Mouse (Mus musculus): ENCODE results near the gene Pdk2. TPM values are rescaled to one million over a fixed set of nuclear protein-coding genes. Genes with fewer than 3 reads are reported as not detected.

Pdk2 gene
- polyA plus RNA-seq, 1 experiment from 2014 or later, result 26.2 TPM

DNA sequence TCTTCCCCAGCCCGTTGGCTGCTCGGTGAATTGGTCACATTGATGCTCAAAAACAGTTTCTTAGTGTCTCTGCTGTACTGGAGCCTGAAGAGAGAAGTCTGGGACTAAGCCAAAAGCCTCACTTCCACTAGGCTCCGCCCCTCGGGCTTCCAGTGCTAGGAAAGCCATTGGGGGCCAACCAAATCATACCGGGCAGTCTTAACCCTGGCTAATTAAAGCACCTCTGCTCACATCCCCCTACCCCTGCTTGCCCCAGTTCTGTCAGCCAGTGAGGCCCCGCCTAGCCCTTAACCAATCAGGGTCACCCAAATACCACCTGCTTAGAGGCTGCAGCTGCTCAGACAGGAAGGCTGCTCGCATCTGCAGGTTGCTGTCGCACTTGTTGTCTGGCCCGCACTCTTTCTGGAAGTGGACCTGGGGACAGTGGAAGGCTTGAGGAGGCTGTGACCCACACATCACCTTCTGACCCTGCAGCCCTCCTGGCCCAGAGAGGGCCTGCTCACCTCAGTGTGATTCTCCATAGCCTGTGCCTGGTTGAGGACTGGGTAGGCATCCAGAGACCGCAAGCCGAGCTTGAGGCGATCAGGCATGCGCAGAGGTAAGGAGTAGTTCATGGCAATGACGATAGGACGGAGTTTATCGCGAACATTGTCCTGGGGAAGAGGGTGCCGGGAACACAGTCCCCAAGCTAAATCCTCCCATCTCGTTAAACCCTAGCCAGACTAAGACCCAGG is 15.8 kb upstream of the Pdk2 start:
- no peak overlapping the region for H3K4me2 ChIP-seq
- peaks cover 37% of the 10 kb centered on the region for H3K36me3 ChIP-seq
- H3K4me3 ChIP-seq, result no peak overlapping the region
- ATAC-seq (ENCODE audit: low read depth), result peak; percentile 32; the same call in 1 of the 2 replicates
- H3K9me3 ChIP-seq, result no peaks in the 10 kb centered on the region
- H3K9ac ChIP-seq, result no peak overlapping the region
- no peak overlapping the region for H3K27ac ChIP-seq (replicated peaks)
- H3K27me3 ChIP-seq, result peaks cover 26% of the 10 kb centered on the region
- H3K4me1 ChIP-seq (replicated peaks), result peaks cover 5% of the 10 kb centered on the region; the same call in 1 of the 2 replicates
- WGBS, result 23% methylated on average over 19 of the region's 19 CpGs

DNA sequence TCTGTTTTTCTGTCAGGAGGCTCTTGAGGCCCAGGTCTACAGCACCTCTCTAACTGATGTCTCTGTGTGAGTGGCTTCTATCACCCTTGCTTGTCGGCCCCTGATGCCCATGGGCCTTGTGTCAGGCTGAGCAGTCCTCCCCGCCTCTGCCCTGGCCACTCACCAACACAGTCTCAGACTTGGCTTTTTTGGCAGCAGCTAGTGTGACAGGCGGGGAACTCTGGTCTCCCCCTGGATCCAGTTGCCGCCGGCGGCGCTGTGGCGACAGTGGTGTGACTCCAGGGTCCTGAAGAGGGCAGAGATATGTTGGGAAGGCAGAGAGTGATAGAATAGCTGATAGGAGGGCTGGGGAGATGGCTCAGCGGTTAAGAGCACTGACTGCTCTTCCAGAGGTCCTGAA is 11.9 kb upstream of the Pdk2 start:
- Histone ChIP-seq H3K36me3 (peaks cover 39% of the 10 kb centered on the region), H3K27ac (replicated peaks) (no peak overlapping the region), H3K9ac (no peak overlapping the region), H3K4me1 (replicated peaks) (peaks cover 5% of the 10 kb centered on the region; the same call in 1 of the 2 replicates), H3K4me3 (no peak overlapping the region), H3K27me3 (peaks cover 23% of the 10 kb centered on the region), H3K9me3 (no peaks in the 10 kb centered on the region), H3K4me2 (no peak overlapping the region)
- WGBS, result 80% methylated on average over 9 of the region's 9 CpGs
- ATAC-seq (ENCODE audit: low read depth), result no peak

DNA sequence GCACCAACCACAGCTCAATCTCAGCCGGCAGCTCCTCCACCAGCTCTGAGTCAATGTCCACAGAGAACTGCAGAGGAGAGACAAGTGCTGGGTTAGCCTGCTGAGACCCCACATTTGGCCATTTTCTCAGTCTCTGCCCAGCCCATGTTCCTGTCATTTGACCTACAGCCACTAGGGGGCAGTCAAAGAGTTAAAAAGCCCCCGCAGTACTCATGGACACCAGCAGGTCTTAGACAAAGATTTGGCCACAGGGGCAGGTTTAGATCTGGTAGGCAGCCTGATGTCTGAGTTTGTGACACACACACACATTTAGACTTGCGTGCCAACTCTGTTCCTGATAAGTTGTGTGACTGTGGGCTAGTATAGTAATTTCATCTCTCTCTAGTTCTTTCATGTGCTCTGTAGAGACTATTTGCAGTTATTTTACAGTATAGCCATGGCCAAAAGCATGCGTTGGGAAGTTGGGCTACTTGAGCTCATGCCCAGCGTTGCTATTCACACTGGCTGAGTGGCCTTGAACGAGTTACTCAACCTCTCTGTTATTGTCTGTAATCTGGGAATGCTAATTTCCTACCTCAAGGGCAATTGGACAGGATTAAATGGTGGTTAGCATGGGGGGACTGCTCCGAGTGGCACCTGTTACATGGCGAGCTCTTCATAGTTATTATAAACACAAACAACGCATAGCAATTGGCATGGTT is 6.0 kb upstream of the Pdk2 start:
- no peak overlapping the region for H3K9ac ChIP-seq

DNA sequence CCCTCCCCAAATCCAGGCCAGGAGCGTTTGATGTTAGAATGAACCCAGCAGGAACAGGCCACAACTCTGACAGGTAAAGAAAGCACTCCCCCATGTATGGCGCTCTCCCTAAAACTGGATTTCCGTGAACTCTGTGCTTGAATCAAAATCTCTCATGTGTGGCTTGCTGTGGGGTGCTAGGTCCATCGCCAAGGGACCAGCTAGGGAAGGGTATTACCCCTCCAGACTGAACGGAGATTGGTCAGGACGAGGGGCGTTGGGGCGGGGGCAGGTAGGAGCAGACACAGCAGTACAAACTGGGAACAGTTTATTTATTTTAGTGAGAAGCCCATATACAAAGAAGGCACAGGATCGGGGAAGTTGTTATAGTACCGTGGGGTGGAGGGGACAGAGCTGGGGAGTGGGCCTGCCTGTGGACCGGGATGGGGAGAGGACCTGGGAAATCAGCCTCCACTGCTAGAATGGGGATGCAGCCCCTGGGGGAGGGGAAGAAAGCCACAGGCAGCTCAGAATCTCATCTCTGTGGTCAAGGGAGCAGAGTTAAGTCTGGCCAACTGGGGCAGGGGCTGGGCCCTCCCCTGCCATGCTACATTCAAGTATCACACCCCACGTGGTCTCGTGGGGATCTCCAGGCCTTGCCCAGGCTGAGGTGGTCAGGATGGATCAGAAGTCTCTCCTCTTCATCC is 3.2 kb upstream of the Pdk2 start:
- H3K27me3 ChIP-seq, result no peaks in the 10 kb centered on the region
- no peak for ATAC-seq (ENCODE audit: low read depth)
- peaks cover 29% of the 10 kb centered on the region for H3K4me1 ChIP-seq (replicated peaks)
- peak overlapping the region; percentile 13; the same call in 1 of the 2 replicates for H3K9ac ChIP-seq
- no peaks in the 10 kb centered on the region for H3K9me3 ChIP-seq
- no peak overlapping the region for H3K4me3 ChIP-seq
- 59% methylated on average over 12 of the region's 13 CpGs for WGBS
- H3K27ac ChIP-seq (replicated peaks), result no peak overlapping the region
- H3K36me3 ChIP-seq, result no peaks in the 10 kb centered on the region
- no peak overlapping the region for H3K4me2 ChIP-seq

More for the DNA sequence above, 6.0 kb upstream of the Pdk2 start:
- Histone ChIP-seq H3K4me3 (no peak overlapping the region), H3K36me3 (peaks cover 13% of the 10 kb centered on the region), H3K27ac (replicated peaks) (no peak overlapping the region), H3K9me3 (no peaks in the 10 kb centered on the region), H3K4me2 (no peak overlapping the region), H3K27me3 (no peaks in the 10 kb centered on the region), H3K4me1 (replicated peaks) (peaks cover 11% of the 10 kb centered on the region)
- 61% methylated on average over 9 of the region's 9 CpGs for WGBS
- no peak for ATAC-seq (ENCODE audit: low read depth)

DNA sequence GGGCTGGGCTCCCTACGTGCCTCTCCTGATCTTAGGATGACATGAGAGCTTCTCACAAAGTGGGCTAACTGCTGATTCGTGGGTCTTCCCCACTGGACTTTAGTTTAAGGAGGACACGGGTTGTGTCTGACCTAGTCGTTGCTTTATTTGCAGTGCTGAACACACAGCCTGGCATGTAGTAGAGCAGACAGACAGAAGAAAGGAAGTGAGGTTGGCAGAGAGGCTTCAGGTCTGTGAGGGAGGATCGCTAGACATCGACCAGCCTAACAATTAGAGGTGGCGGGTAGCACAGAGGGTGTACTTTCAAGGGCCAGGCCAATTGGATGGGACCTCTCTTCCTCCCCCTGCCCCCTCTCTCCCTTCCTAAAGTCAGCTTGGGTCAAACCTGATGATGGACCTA is 2.5 kb upstream of the Pdk2 start:
- WGBS, result 69% methylated on average over 7 of the region's 7 CpGs
- no peak overlapping the region for H3K27ac ChIP-seq (replicated peaks)
- H3K36me3 ChIP-seq, result no peaks in the 10 kb centered on the region
- H3K9ac ChIP-seq, result no peak overlapping the region
- H3K4me1 ChIP-seq (replicated peaks), result peaks cover 29% of the 10 kb centered on the region
- ATAC-seq (ENCODE audit: low read depth), result no peak
- no peaks in the 10 kb centered on the region for H3K9me3 ChIP-seq
- H3K27me3 ChIP-seq, result no peaks in the 10 kb centered on the region
- H3K4me3 ChIP-seq, result no peak overlapping the region
- no peak overlapping the region for H3K4me2 ChIP-seq

DNA sequence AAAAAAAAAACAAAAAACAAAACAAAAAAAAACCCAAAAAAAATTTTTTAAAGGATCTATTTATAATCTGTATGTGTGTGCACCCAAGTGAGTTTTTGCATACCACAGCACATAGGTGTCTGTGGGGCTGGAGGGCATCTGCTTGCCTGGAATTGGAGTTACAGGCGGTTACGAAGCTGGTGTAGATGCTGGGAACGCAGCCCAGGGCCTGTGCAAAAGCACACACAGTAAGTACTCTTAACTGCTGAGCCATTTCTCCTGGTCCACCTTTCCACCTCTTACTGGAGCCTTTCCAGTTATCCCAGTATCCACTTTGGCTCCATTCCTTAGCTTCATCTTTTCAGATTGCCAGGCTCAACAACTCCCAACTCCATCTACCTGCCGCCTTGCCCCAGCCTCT is 1.9 kb upstream of the Pdk2 start:
- no peak overlapping the region for H3K9ac ChIP-seq
- ATAC-seq (ENCODE audit: low read depth), result no peak
- H3K4me3 ChIP-seq, result no peak overlapping the region
- H3K36me3 ChIP-seq, result no peaks in the 10 kb centered on the region
- H3K4me2 ChIP-seq, result no peak overlapping the region
- no peak overlapping the region for H3K27ac ChIP-seq (replicated peaks)
- H3K4me1 ChIP-seq (replicated peaks), result peaks cover 29% of the 10 kb centered on the region
- no peaks in the 10 kb centered on the region for H3K27me3 ChIP-seq
- H3K9me3 ChIP-seq, result no peaks in the 10 kb centered on the region
- 94% methylated on average over 4 of the region's 4 CpGs for WGBS

DNA sequence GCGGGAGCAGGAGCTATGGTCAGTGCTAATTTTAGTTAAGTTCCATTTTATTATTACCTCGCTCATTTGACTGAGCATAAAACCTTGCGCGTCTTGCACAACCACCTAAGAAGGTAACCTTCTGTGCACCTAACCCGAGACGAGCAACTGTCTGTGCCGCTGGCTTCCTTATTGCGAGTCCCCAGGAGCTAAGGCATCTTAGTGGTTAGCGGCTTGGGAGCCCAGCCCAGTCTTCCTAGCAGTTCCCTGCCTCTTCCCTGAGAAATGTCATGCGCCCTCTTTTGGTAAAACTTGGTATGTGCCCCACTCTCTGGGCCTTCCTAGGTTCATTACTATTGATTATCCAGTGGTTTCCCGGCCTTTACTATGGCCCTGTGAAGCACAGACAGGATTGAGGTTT is 942 bp upstream of the Pdk2 start:
- H3K9ac ChIP-seq, result peak overlapping the region; percentile 62
- no peaks in the 10 kb centered on the region for H3K27me3 ChIP-seq
- WGBS, result under 1% methylated on average over 11 of the region's 11 CpGs
- H3K4me1 ChIP-seq (replicated peaks), result peaks cover 29% of the 10 kb centered on the region
- peak overlapping the region; percentile 33 for H3K27ac ChIP-seq (replicated peaks)
- H3K9me3 ChIP-seq, result no peaks in the 10 kb centered on the region
- H3K36me3 ChIP-seq, result no peaks in the 10 kb centered on the region
- peak overlapping the region; percentile 84 for H3K4me3 ChIP-seq
- H3K4me2 ChIP-seq, result peak overlapping the region; percentile 72
- ATAC-seq (ENCODE audit: low read depth), result no peak; the same call in 1 of the 2 replicates

DNA sequence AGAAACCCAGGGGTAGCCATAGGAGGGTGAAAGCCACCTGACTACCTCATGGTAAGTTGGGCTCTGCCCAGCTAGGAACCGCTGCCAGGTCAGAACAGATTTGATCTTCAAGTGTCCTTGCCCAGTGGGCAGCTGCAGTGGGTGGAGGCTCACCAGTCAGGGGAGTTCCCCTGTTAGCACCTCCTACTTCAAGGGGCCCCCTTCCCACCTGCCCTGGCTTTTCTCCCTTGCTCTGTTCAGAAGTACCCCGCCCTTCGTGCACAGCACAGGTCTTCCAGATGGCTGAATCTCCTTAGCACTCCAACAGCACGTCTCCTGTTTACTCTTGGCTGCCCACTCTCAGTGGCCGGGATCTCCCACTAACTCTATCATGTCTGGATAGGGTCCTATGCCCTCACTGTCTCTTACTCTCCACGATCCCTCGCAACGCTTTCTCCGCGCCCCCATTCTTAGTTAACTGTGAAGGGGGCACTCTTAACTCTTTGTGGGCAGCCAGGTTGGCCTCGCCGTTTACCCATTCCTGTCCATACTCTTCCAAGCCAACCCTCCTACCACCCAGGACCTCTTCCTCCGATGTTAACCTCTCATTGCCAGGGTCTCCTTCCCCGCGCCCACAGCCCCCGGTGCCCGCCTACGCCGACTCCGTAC is 539 bp downstream of the Pdk2 start:
- Histone ChIP-seq H3K9me3 (no peaks in the 10 kb centered on the region), H3K4me3 (peak overlapping the region; percentile 84), H3K27me3 (no peaks in the 10 kb centered on the region), H3K27ac (replicated peaks) (peak overlapping the region; percentile 52), H3K36me3 (0 out of 2 replicates have a peak, but pooled peaks cover 5% of the 10 kb centered on the region), H3K4me2 (peak overlapping the region; percentile 72), H3K4me1 (replicated peaks) (peaks cover 29% of the 10 kb centered on the region), H3K9ac (peak overlapping the region; percentile 79)
- peak; percentile 47 for ATAC-seq (ENCODE audit: low read depth)
- WGBS, result 1% methylated on average over 20 of the region's 20 CpGs

DNA sequence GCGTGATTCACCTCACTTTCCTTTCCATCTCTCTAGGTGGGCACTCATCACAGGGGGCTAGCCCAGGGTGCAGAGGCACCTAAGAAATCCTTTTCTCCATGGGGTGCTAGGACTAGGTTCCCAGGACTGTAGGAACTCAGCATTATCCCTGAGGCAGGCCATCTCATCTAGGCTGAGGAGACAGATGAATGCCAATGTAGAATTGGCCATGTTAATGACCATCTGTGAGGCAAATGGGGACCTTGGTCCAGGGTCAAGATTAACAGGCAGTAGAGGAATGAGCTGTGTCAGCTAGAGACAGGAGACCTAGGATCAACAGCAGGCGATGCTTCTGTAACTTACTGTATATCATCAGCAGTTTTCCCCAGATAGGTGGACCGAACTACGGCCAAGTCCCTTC is 1.4 kb downstream of the Pdk2 start:
- no peak overlapping the region for H3K27ac ChIP-seq (replicated peaks)
- peak overlapping the region; percentile 79 for H3K9ac ChIP-seq
- H3K36me3 ChIP-seq, result 0 out of 2 replicates have a peak, but pooled peaks cover 5% of the 10 kb centered on the region
- 84% methylated on average over 4 of the region's 4 CpGs for WGBS
- H3K4me2 ChIP-seq, result peak overlapping the region; percentile 72
- H3K27me3 ChIP-seq, result no peaks in the 10 kb centered on the region
- 0 out of 2 replicates have a peak overlapping the region, but pooled peaks have one; percentile 84 for H3K4me3 ChIP-seq
- no peak for ATAC-seq (ENCODE audit: low read depth)
- H3K4me1 ChIP-seq (replicated peaks), result peaks cover 25% of the 10 kb centered on the region
- H3K9me3 ChIP-seq, result no peaks in the 10 kb centered on the region

DNA sequence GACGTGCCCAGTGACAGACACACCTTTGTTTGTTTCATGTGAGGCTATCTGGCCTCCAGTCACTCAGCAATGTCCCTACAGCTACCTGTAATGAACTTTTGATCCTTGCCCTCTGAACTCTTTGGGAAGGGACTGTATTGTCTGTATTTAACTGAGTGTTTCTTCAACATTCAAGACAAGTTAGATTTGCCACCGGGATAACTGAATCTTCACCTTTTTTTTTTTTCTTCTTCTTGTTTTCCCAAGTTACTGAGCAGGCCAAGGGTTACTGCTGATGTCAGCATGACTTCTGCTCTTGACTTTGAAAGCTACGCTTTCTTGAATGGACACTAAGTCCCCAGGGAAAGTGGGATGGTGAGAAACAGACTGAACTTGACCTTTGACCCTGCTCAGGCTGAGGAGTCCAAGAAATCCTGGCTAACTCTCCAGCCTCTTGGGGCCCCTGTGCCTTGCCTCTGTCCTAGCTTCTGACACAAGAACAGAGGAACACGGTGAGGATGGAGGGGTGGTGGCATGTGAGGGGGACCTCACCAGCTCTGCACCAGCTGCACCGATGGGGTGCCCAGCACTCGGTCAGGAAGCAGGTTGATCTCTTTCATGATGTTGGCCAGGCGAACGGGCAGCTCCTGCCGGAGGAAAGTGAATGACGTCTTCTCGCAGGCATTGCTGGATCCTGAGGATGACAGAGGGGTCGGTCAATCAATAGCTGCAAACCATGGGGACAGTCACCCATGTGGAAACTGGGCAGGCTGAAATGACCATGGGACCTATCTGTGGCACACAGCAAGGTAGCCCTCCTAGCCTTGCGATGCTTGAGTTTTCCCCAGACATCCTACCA is 2.1 kb downstream of the Pdk2 start:
- Histone ChIP-seq H3K27me3 (no peaks in the 10 kb centered on the region), H3K36me3 (0 out of 2 replicates have a peak, but pooled peaks cover 5% of the 10 kb centered on the region), H3K4me2 (no peak overlapping the region), H3K9ac (no peak overlapping the region; the same call in 1 of the 2 replicates), H3K4me3 (no peak overlapping the region), H3K27ac (replicated peaks) (no peak overlapping the region), H3K9me3 (no peaks in the 10 kb centered on the region), H3K4me1 (replicated peaks) (peaks cover 22% of the 10 kb centered on the region)
- WGBS, result 85% methylated on average over 13 of the region's 13 CpGs
- no peak for ATAC-seq (ENCODE audit: low read depth)

DNA sequence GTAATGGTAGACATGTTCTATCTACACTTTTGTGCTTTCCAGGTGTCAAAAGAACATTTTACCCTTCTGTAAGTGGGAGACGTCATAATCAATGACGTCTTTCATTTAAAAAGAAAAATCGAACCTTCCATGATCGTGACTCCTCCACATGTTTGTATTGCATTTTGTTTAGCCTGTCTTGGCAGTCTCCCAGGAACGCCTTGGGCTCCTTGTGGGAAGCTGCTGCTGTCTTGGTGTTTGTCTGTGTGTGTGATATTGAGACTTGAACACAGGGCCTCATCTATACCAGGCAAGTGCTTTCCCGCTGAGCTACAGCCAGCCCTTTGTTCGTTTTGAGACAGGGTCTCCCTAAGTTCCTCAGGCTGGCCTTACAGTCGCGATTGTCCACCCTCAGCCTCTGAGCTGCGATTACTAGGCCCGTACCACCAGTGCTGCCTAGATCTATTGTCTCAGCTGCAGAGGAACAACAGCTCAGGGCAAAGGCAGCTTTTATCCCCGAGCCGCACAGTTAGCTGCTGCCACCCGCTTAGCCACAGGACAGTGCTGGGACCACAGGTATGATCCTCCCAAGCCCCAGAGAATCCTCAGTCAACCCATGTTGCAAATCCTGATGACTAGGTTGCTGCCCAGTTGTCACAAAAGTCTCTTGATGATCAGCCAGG is 2.9 kb downstream of the Pdk2 start:
- Histone ChIP-seq H3K9me3 (no peaks in the 10 kb centered on the region), H3K27me3 (no peaks in the 10 kb centered on the region), H3K4me2 (no peak overlapping the region), H3K27ac (replicated peaks) (no peak overlapping the region), H3K4me3 (no peak overlapping the region), H3K36me3 (0 out of 2 replicates have a peak, but pooled peaks cover 5% of the 10 kb centered on the region), H3K9ac (no peak overlapping the region), H3K4me1 (replicated peaks) (peaks cover 22% of the 10 kb centered on the region)
- no peak for ATAC-seq (ENCODE audit: low read depth)
- WGBS, result 72% methylated on average over 14 of the region's 14 CpGs
